Mouse (Mus musculus): ENCODE results near the gene Skint1. TPM values are rescaled to one million over a fixed set of nuclear protein-coding genes. Genes with fewer than 3 reads are reported as not detected.
A peak's percentile ranks its signal among the peaks of the same experiment; 100 is the strongest.
"Not testable (repeated sequence)": the region's sequence is repeated elsewhere in the genome, so short reads cannot be mapped to it uniquely, and the experiment has no call there.

The Skint1 gene
- polyA plus RNA-seq (2015; fragmentation: Nextera tagmentation; extraction: Ambion mirVana) = 0.07 and 0.51 TPM in 2 replicates

DNA sequence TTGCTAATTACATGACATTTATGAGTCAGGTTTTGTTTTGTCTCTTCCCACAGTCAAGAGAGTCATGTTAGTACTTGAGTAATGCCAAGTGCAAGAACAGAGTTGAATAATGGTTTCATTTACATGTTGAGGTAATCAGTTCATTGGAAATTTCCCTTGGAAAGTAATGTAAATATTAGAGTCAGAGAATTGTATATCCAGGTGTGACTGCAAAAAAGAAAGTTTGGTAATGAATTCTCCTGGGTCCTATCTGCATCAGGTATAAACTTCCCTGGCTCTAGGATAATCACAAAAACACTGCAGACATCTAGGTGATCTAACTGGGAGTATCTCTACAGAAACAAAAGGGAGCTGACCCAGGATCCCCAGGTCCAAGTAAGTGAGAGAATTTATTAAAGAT is at the start of gene Skint1:
Gene Skint1, plus strand, starts transcription at position 301 of the 400 bp plus-strand sequence.
- no peak within 1 kb of the TSS for H3K9ac ChIP-seq (ENCODE audit: low read length)
- DNase-seq (ENCODE audit: low spot score) (no peak), ATAC-seq (ENCODE audit: low FRiP score, low TSS enrichment) (no peak)
- no peaks in the 10 kb centered on the region for H3K4me1 ChIP-seq (replicated peaks; ENCODE audit: control insufficient read depth, insufficient read depth)
- no peak within 1 kb of the TSS for H3K4me2 ChIP-seq (replicated peaks; ENCODE audit: low read depth)
- no peaks in the 10 kb centered on the region for H3K9me3 ChIP-seq (ENCODE audit: control insufficient read depth, low read length)
- no peaks in the 10 kb centered on the region for H3K27me3 ChIP-seq (ENCODE audit: control insufficient read depth, insufficient read depth, low read length)
- no peak within 1 kb of the TSS for H3K4me3 ChIP-seq (ENCODE audit: low read depth, low read length)
- no peaks in the 10 kb centered on the region for H3K36me3 ChIP-seq (ENCODE audit: control insufficient read depth, insufficient read depth, low read length)
- TF ChIP-seq EP300 (optimal IDR thresholded peaks at IDR 0.05) (no peak), CTCF (IDR thresholded peaks at IDR 0.05; ENCODE audit: low read depth) (no peak)
- no peak within 1 kb of the TSS for H3K27ac ChIP-seq (replicated peaks)

GRCm38 (mm10) chr4:111961309-111961708 is 44.8 kb upstream of the Skint1 start:
- Histone ChIP-seq H3K27me3 (ENCODE audit: control insufficient read depth, insufficient read depth, low read length) (no peaks in the 10 kb centered on the region), H3K4me3 (ENCODE audit: low read depth, low read length) (no peak overlapping the region), H3K4me2 (replicated peaks; ENCODE audit: low read depth) (no peak overlapping the region), H3K4me1 (replicated peaks; ENCODE audit: control insufficient read depth, insufficient read depth) (no peaks in the 10 kb centered on the region), H3K9me3 (ENCODE audit: control insufficient read depth, low read length) (no peaks in the 10 kb centered on the region), H3K27ac (replicated peaks) (no peak overlapping the region), H3K9ac (ENCODE audit: low read length) (no peak overlapping the region), H3K36me3 (ENCODE audit: control insufficient read depth, insufficient read depth, low read length) (no peaks in the 10 kb centered on the region)
- TF ChIP-seq EP300 (optimal IDR thresholded peaks at IDR 0.05) (no peak), CTCF (IDR thresholded peaks at IDR 0.05; ENCODE audit: low read depth) (peak; percentile 60)
- ATAC-seq (ENCODE audit: low FRiP score, low TSS enrichment) = no peak
- no peak for DNase-seq (ENCODE audit: low spot score)
- 21% methylated on average over 1 of the region's 1 CpGs for WGBS

DNA sequence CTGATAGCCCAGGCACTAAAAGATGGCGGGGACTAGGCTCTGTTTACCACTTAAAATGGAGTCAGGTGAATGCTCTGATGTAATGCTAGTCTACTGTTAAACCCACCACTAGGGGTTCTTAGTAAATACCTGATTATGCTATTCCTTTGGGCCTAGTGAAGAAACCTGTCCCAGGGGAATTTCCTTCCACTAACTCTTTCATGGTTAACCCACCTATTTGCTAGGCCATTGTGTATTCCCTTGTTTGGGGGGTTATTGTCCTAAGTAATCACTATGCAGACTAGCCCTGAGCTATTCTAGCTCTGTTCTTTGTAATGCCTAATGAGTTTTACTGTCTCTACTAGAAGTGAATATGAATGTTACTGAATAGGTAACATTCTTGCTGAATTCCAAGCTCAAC is 42.8 kb upstream of the Skint1 start:
- not testable (repeated sequence) for H3K9me3 ChIP-seq (ENCODE audit: control insufficient read depth, low read length); H3K27me3 ChIP-seq (ENCODE audit: control insufficient read depth, insufficient read depth, low read length); H3K4me2 ChIP-seq (replicated peaks; ENCODE audit: low read depth); H3K27ac ChIP-seq (replicated peaks); H3K4me3 ChIP-seq (ENCODE audit: low read depth, low read length); DNase-seq (ENCODE audit: low spot score); H3K9ac ChIP-seq (ENCODE audit: low read length); H3K36me3 ChIP-seq (ENCODE audit: control insufficient read depth, insufficient read depth, low read length); H3K4me1 ChIP-seq (replicated peaks; ENCODE audit: control insufficient read depth, insufficient read depth); ATAC-seq (ENCODE audit: low FRiP score, low TSS enrichment)
- WGBS = 89% methylated on average over 1 of the region's 1 CpGs

DNA sequence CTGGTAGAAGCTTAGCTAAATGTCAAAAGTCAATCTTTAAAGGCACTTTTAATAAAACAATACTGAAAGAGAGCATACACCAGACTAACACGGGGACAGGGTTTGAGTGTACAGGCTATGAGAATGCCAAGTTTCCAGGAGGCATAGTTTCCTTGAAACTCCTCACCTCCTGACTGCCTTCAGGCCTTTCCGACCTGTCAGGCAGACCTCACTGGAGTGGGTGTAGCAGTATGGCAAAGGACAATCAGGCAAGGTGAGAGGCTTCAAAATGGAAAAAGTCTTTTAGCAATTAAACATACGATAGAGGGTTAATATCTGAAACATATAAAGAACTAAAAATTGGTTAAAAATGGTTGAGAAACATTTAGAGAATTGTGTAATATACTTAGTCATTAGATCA is 42.4 kb upstream of the Skint1 start:
- no peaks in the 10 kb centered on the region for H3K4me1 ChIP-seq (replicated peaks; ENCODE audit: control insufficient read depth, insufficient read depth)
- 73% methylated on average over 3 of the region's 3 CpGs for WGBS
- DNase-seq (ENCODE audit: low spot score) (no peak), ATAC-seq (ENCODE audit: low FRiP score, low TSS enrichment) (no peak)
- H3K4me2 ChIP-seq (replicated peaks; ENCODE audit: low read depth) = no peak overlapping the region
- H3K27ac ChIP-seq (replicated peaks) = no peak overlapping the region
- no peak overlapping the region for H3K9ac ChIP-seq (ENCODE audit: low read length)
- no peak overlapping the region for H3K4me3 ChIP-seq (ENCODE audit: low read depth, low read length)
- no peaks in the 10 kb centered on the region for H3K9me3 ChIP-seq (ENCODE audit: control insufficient read depth, low read length)
- no peak for TF ChIP-seq CTCF (IDR thresholded peaks at IDR 0.05; ENCODE audit: low read depth)
- H3K36me3 ChIP-seq (ENCODE audit: control insufficient read depth, insufficient read depth, low read length) = no peaks in the 10 kb centered on the region
- no peaks in the 10 kb centered on the region for H3K27me3 ChIP-seq (ENCODE audit: control insufficient read depth, insufficient read depth, low read length)

DNA sequence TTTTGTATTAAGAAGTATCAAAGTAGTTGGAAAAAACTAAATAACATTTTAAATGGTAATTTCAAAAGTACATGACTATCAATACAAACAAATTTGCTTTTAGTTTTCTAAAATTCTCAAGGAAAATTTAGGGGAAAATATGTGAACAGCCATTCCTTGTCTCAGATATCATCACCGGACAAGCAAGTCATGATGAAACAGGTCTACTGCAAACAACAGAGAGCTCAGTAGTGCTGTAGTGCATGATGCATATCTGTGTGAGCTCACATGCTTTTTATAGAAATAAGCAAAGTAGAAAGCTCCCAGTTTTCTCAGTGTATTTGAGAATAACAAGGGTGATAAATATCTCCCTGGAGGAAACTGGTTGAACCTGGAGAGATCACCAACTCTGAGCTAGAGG is 33.4 kb upstream of the Skint1 start, which contains the start of gene Skint7:
Gene Skint7, plus strand, starts transcription at position 301 of the 400 bp plus-strand sequence.
- ATAC-seq (ENCODE audit: low FRiP score, low TSS enrichment) = no peak
- Histone ChIP-seq H3K4me1 (replicated peaks; ENCODE audit: control insufficient read depth, insufficient read depth) (no peaks in the 10 kb centered on the region), H3K4me3 (ENCODE audit: low read depth, low read length) (no peak within 1 kb of the TSS), H3K27me3 (ENCODE audit: control insufficient read depth, insufficient read depth, low read length) (no peaks in the 10 kb centered on the region), H3K36me3 (ENCODE audit: control insufficient read depth, insufficient read depth, low read length) (no peaks in the 10 kb centered on the region), H3K9me3 (ENCODE audit: control insufficient read depth, low read length) (no peaks in the 10 kb centered on the region), H3K27ac (replicated peaks) (no peak within 1 kb of the TSS), H3K9ac (ENCODE audit: low read length) (no peak within 1 kb of the TSS), H3K4me2 (replicated peaks; ENCODE audit: low read depth) (no peak within 1 kb of the TSS)
- WGBS = 87% methylated on average over 1 of the region's 1 CpGs
- TF ChIP-seq EP300 (optimal IDR thresholded peaks at IDR 0.05) (no peak), CTCF (IDR thresholded peaks at IDR 0.05; ENCODE audit: low read depth) (no peak)
- DNase-seq (ENCODE audit: low spot score) = no peak

GRCm38 (mm10) chr4:112071716-112072115 is 65.6 kb downstream of the Skint1 start, which contains the start of gene Skint4:
TSS of gene Skint4 (plus strand) at chr4:112072016.
- DNase-seq (ENCODE audit: low spot score) = no peak
- Histone ChIP-seq H3K4me1 (replicated peaks; ENCODE audit: control insufficient read depth, insufficient read depth) (no peaks in the 10 kb centered on the region), H3K9me3 (ENCODE audit: control insufficient read depth, low read length) (no peaks in the 10 kb centered on the region), H3K4me2 (replicated peaks; ENCODE audit: low read depth) (no peak within 1 kb of the TSS), H3K4me3 (ENCODE audit: low read depth, low read length) (no peak within 1 kb of the TSS), H3K9ac (ENCODE audit: low read length) (no peak within 1 kb of the TSS), H3K27ac (replicated peaks) (no peak within 1 kb of the TSS), H3K36me3 (ENCODE audit: control insufficient read depth, insufficient read depth, low read length) (no peaks in the 10 kb centered on the region), H3K27me3 (ENCODE audit: control insufficient read depth, insufficient read depth, low read length) (no peaks in the 10 kb centered on the region)
- TF ChIP-seq EP300 (optimal IDR thresholded peaks at IDR 0.05) (no peak), CTCF (IDR thresholded peaks at IDR 0.05; ENCODE audit: low read depth) (no peak)
- ATAC-seq (ENCODE audit: low FRiP score, low TSS enrichment) = no peak

Other genes starting within 250 kb of the Skint1 start
- 12.2 and 15.4 TPM in 2 replicates for gene Slc5a9, start 103.4 kb upstream of the Skint1 start, polyA plus RNA-seq (2015; fragmentation: Nextera tagmentation; extraction: Ambion mirVana)
- gene Skint8, start 86.9 kb upstream of the Skint1 start, polyA plus RNA-seq (2015; fragmentation: Nextera tagmentation; extraction: Ambion mirVana) = 1.2 and 1.6 TPM in 2 replicates
- 0.13 TPM in 1 of 2 replicates, not detected in the other for gene Skint7, start 33.3 kb upstream of the Skint1 start, polyA plus RNA-seq (2015; fragmentation: Nextera tagmentation; extraction: Ambion mirVana)
- gene Skint4, start 65.7 kb downstream of the Skint1 start, polyA plus RNA-seq (2015; fragmentation: Nextera tagmentation; extraction: Ambion mirVana) = 0.07 TPM in 2 replicates
- 0.21 and 0.24 TPM in 2 replicates for gene Skint3, start 226.0 kb downstream of the Skint1 start, polyA plus RNA-seq (2015; fragmentation: Nextera tagmentation; extraction: Ambion mirVana)

Data from stomach, postnatal 0 days (tissue).